Mouse (Mus musculus) thymus, postnatal 14 days (tissue): Measurements from ENCODE around the gene Dtd2.

Experiments used
- DNase-seq: peaks from one replicate; pipeline ENCODE4 v3.0.0; 2021

Dtd2 gene

DNA sequence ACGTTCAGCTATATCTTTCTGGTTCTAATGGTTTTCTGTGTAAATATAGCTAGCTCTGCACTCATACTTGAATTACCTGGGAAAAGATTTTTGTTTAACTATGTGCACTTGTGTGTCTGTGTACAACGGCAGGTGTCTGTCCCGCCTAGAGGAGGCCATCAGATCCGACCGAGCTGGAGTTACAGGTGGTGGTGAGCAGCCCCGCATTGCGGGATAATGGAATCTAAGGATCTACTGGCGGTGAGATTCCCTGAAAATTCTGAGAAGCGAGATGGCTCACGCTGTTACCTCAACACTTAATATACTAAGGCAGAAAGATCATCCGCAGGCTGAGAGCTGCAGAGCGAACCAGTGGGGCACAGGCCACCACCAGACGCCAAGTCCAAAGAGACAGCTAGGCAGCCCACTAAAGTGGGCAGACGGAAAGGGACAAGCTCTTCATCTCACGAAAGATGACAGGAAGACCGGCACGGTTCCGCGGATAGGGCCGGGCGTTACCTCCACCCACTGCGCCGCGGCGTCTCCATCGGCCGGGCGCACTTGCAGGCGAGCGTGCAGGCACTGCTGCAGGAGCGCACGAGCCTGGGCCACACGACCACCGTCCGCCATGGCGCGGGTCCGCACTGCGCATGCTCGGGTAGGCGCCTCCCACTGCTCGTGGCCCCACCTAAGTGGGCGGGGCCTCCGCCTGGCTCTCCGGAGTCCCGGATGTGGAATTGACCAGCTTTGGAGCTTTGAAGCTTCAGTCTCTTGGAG lies at the start of gene Dtd2:
TSS of gene Dtd2 (minus strand) at position 625 of the 756 bp plus-strand sequence.
- DNase-seq: peak; percentile 96

DNA sequence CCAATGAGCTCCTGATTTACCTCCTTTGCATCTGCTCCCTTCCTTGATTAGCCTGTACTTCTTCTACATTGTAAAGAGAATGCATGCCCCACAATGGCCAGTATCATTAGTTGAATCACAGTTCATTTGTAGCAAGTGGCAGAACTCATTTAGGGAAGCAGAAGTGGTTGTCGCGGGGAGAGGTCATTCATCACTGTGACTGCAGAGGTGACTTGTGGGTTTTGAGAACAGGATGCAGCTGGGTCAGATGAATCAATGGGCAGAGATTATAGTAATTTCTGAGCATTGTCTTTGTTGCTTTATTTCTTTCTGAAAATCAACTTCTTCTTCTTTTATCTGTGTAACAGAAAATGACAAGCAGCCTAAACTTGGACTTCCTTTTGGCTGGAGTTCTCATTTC lies 43.0 kb upstream of the Dtd2 start:
- no peak for DNase-seq

DNA sequence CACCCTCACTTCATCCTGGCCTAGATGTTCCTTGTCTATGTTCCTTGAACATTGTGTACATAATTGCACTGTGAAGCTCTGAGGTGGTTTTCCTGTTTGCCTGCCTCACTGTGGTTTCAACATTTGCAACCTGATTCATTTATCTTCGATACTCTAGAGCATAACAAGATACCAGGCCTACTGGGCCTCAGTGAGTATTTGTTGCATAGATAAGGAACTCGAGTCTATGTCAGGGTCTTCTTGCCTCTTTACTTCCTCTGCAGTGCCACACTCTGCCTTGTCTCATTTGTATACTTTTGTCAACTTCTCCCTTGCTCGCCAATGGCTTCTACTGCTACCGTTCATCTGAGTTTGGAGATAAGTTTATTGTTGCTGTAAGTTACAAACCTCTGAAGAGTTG lies 40.1 kb upstream of the Dtd2 start:
- DNase-seq: no peak

DNA sequence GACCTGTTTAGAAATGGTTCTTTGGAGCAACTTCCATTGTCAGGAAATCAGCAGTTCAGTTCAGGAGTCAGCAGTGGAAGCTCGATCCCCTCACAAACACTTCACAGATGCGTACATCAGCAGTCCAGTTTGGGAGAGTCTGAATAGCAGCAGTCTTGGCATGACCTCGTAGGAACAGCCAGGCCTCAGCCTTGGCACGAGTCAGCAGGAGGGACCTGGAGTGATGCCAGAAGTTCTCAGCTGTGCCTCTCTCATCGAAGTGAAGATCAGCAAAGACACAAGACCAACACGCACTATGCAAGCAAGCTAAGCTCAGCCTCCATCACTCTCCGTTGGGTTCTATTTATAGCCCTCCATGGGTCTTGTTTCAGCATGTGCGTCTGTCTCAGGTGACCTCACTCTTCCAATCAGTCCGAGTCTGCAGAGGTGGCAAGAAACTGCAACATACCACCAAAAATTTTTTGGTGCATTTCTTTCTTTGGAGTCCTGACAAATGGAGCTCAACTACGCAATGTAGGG lies 36.6 kb upstream of the Dtd2 start:
- no peak for DNase-seq

DNA sequence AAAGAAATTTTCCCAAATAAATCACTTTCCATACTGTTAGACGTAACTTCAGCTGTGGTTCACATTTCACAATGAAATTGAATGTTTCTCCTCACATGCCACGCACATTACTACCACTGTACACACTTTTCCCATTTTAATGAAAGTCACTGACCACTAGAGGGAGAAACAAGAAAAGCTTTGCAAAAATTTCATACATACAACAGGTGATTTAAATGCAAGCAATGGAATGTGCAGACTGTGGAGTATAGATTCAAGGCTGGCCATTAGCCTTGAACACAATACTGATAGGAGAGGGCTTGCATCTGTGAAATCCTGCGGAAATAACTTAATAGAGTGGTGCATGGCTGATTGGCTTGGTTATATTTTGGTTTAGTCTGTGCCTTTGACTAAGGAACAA lies 32.1 kb upstream of the Dtd2 start:
- DNase-seq: no peak

DNA sequence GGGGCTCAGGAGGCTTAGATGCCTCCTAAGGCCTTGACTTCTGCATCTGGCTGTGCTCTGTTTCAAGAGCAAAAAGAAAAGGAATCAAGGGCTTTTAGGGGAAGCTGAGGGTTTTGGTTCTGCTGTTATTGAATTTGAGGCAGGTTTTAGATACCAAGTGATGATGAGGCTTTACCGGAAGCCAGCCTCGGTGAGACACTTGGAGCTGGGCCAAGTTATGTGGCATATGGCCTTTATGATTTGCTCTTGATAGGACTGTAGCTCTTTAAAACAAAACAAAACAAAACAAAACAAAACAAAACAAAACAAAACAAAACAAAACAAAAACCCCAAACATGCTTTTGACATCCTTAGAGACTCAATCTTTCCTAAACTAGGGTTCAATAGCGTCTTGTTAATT lies 28.7 kb upstream of the Dtd2 start:
- DNase-seq: no peak

DNA sequence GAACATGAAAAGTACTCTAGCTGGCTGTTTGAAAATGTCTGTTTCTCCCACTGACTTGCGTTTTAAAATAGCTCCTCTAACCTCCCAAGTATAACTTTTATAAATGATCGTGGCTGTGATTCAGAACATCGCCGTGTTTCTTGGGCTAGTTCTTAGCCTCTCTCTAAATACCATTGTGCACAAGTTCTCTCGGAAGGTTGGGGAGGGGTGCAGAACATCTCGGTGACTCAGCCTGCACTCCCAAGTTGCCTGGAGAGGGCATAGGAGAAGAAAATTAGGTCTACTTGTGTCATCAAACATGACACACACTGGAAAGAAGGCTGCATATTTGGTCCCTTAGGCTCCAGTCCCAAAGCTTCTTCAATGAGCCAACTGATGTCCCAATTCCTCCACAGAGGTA lies 26.0 kb upstream of the Dtd2 start:
- no peak for DNase-seq

DNA sequence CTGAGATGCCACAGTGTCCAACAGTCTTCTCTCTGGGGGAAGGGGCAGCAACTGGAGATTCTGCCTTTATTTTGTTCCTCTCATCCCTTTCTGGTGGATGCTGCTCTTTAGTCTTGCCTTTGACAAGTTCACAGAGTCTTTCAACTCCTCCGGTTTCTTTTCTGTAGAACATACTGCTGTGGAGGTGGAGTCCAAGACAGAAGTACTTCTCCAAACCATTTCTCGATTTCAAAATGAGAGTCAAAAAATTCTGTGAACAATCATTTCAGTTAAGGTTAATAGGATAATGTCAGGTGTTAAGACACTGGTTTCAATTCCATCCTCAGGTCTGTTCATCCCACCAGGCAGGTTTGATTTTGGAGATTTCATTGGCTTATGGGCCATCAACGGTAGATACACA lies 21.7 kb upstream of the Dtd2 start, which contains the start of gene Gpr33:
TSS of gene Gpr33 (minus strand) at position 101 of the 400 bp plus-strand sequence.
- no peak for DNase-seq

DNA sequence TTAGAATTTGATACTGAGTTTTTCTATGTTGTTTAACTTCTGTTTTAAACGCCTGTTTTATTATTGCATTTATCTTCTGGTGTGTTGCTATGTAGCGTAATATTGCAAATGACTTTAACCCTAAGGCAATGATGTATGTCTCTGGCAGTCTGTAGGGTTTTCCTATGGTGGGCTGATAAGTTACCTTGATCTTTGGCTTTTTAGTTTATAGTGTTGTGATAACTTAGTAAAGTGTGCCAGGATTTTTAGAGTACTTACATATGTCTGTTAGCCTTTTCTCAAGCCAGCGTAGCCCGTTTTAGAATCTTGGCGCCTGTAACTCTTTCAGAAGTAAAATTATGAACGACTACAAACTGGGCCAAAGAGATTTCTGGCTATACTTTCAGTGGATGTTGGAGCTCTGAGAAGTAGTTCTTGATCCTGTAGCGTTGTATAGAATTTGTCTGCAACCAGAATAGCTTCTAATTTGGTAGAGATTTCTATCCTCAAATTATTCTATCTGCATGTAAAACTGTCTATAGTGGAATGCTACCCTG lies 8.3 kb upstream of the Dtd2 start:
- DNase-seq: no peak

DNA sequence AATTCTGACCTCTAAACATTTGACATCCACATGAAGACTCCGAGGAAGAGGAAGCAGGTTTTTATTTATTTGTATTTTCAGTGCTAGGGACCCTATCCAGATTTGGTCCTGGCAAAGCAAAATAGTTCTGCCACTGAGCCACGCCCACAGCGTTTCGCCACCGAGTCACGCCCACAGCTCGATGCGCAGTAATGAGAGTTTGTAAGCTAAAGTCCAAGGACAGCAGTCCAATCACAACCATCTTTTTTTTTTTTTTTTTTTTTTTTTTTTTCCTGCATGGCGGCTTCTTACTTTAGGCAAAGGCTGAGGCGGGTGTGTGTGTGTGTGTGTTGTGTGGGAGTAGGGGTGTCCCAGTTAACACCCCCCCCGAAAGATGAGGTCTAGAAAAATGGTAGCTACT lies 7.7 kb upstream of the Dtd2 start:
- DNase-seq: no peak

DNA sequence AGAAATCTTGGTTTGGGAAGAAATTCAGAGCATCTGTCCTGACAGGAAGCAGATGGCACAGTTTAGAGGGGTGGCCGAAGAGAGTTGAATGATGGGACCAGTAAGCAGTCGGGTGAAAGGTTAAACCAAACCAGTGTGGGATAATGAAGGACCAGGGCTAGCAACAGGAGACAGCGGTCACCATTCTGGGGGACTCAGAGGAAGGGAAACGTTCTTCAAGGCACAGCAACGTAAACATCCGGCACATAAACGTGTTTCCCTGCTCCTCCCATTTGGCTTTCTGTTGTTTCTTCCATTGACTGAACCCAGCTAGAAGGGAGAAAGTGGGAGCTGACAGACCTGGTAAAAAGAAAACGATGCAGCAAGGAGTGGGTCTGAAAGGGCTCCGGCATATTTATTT lies 7.0 kb upstream of the Dtd2 start:
- DNase-seq: no peak

DNA sequence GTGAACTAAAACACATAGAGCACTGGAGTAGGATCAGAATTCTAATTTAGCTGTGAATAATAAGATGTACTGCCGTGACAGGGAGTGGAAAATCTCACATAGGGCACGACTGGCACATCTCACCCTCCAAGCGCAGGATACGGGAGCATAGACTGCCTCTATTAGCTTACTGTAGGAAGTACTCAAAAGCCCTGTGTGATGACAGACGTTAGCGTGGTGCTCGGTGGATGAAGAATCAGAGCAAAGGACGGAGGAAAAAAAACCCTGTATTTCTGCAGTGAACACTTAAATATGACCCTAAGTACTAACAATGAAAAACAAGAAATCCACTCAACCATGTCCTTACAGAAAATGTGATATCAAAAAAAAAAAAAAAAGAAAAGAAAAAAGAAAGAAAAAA lies 5.9 kb upstream of the Dtd2 start:
- DNase-seq: no peak

DNA sequence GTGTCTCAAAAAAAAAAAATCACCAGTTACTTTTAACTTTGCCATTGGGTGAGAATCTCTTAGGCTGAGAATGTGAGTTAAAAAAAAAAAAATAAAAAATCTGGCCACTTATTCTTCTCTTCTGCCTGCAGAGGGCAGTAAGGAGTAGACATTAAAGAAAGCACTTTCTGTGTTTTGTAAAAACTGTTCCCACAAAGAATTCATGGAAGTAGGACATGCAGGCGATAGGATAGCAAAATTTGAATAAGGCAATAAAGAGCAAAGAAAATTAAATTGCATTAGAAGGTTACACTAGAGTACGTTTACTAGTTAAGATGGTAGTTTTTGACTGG lies 4.3 kb upstream of the Dtd2 start:
- DNase-seq: no peak

DNA sequence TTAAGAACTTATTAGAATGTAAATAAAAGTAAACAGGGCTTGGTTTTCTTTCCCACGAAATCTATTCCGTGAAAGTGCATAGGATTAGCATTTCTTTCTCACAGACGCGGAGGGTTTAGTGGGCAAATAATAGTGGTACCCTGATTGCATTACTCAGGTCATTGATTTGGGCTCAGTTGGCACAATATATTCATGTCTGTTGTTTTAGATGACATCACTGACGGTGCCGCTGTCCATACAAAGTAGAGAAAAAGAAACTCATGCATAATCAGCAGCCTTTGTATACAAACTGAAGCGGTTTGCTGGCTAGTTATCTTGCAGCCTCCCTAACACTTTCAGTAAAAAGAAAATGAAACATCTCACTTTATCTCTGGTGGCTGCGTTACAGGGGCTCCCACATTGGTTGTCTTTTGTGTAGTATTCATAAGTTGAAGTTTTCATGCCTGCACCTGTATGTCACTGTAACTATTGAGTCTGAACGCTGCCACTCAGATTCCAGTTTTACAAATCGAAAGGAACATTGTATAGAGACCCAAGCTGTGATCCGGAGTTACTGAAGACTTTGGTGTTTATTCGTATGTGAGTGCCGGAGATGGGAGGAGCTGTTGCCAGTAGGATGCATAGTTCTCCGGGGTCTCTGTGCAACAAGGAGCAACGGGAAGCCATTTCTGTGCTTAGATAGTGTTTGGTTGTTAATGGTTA lies 3.8 kb upstream of the Dtd2 start:
- no peak for DNase-seq

DNA sequence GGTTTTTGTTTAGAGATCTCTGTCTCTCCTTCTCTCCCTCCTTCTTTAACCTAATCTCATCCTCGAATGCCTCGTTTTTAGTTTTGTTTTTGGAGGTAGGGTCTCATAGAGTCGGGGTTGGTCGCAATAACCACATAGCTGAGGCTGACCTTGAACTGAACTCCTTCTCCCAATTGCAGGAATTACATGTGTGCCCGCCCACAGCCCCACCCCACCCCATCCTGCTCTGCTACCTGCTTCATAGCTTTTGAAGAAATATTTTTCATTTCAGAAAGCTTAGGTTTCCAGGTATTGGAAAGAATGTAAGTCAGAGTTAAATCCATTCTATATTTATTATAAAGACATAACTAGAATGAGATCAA lies 313 bp upstream of the Dtd2 start:
- no peak for DNase-seq

DNA sequence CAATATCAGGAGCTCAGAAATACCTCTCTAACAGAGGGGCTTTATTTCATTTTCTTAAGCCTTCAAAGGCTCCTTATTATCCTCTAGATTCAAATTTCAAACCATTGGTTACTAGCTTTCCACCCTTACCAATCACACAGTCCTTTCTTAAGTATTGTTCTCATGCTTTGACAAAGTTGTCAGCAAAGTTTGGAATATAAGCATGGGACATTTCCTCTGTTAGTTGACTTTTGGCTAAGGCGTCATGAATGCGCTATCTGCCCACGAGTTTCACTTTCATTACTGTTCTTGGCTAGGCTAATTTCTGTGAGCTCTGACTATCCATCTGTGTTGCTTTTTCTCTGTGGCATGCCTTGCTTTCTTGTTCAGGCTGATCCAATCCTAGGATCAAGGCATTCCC lies 3.6 kb downstream of the Dtd2 start:
- DNase-seq: no peak

DNA sequence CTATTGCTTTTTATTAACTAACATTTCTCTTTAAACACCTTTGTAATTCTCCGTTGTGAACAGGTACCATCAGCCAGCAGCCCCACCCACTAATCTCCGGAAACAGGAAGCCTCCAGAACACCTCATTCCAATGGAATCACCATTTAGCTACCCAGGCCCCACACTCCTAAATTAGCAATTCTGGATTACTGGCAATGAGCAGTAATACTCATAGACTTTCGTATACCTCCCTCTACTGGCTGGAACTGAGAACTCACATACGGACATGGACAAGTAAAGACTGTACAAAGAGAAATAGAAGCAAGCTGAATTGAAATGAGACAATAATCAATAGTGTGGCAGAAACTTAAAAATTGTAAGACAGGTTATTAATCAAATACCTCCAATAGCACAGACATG lies 4.8 kb downstream of the Dtd2 start:
- DNase-seq: peak; percentile 75

DNA sequence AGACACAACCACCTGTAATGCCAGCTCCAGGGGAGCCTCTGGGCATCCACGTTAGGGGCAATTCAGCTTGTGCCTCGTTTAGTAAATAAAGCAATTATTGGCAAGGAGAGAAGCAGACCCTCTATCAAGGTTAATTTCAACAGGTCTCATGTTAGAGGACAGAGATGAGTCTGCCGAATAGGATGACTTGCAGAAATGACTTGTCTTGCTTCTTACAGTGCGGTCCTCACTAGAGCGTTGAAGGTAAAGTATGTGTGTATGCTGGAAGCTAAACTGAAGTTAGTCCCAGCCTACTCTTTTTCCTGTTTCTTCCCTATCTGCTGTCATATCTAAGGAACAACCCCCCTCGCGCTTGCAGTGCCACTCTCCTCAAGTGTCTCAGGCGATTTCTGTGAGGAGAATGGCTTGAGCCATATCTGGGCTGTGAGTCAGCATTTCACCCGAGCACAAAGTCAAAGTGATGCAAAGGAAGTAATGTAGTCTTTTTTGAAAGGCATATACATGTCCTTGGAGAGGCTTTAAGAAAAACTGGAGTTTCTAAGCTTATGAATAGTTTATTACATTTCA lies 7.9 kb downstream of the Dtd2 start:
- DNase-seq: no peak

DNA sequence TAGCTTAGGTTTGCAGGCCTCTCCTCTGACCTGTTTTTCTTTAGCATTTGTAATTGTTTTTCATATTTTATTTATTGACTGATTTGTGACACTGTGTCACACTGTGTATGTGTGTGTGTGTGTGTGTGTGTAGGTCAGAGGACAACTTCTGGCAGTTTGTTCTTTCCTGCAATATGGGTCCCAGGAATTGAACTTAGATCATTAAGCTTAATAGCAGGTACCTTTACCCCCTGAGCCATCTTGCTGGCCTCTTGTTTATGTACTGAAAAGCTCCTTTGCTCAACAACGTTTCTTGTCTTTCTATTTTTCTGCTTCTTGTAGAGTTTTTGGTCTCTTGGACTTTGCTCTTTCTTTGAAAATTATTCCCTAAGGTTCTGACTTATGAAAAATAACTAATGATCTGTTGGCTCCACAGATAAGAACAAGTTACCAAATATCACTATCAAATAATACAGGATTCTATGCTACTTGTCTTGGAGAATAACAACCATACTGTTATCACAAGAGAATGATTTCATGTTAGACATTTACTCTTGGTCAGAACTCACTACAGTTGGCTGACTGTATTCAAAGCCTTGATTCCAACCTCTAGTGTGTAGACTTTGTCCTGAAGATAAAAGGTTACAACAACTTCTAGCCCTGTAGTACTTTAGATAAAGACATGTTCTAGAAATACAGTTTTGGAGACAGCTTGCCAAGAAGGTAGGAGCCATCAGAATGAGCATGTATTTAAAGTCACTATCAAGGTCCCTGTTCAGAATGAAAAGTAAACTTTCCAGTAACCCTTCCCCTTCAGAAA lies 10.4 kb downstream of the Dtd2 start:
- DNase-seq: no peak

DNA sequence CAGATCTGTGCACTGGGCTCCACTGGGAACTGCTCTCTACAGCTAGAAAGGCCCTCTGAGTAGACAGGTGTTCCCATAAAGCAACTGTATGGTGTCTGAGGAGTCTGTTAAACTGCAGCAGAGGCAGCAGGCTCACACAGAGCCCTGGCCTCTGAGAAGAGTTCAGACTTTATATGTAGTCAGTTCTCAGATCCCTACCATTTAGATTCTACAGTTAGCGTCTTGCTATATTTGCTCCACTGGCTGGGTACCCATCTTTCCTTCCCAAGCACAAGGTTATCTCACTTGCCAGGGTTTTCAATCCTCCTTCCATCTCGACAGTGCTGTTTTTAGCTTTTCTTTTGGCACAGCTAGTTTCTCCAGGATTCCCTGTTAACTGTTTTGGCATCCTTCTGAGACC lies 15.7 kb downstream of the Dtd2 start:
- no peak for DNase-seq

DNA sequence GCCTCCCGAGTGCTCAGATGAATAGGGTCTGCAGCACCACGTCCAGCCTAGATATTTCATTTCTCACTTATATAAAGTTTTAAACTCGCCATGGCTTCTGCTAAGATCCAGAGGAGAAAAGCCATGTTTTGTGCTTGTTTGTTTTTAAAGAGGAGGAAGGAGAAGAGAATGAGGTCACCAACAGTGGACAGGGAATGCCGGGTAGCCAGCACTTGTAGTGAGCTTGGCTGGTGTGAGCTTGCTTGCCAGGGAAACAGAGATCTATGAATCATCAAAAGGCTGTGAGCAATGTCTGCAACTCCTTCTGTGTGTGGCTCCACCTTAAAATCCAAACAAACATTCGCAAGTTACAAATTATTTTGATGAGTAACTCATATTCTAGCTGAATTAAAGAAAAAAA lies 17.8 kb downstream of the Dtd2 start:
- no peak for DNase-seq

DNA sequence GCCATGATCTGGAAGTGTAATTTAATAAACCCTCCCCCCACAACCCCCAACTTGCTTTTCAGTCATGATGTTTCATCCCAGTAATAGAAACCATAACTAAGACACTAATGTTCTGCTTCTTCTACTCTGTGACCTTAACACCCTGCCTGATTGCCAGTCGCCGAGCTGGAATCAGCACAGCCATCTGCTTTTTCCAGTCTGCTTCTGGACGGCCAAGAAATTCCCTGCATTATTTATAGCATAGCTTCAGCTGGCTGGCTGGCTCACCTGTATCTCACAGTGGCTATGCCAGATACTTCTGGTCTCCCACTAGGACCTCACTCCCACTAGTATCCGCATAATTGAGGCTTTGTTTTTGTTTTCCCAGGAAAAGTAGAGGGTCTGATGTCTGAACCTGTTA lies 20.5 kb downstream of the Dtd2 start:
- no peak for DNase-seq

DNA sequence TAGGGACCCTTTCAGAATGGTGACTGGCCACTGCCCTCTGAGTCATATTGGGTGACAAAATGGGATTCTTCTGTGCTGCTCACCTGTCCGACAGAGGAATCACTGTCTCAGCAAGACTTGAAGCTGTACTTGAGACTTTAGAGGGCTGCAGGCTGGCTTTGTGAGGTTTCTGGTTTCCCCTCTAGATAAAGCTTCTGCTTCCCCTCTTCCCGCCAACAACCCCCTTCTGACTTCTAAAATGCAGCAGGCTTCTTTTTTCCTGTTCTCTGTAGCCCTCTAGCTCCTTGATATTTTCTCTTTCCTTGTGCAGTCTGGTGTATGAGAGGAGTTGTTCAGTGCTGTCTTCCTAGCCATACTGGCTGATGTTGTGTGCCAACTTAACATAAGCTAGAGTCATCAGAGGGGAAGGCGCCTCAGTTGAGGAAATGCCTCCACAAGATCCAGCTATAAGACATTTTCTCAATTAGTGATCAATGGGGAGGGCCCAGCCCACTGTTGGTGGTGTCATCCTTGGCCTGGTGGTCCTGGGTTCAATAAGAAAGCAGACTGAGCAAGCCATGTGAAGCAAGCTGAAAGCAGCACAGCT lies 21.0 kb downstream of the Dtd2 start:
- DNase-seq: no peak
